Mouse (Mus musculus) midbrain, embryonic 11.5 days (tissue): ENCODE measurements around the gene Cdk1. TPM values are rescaled to one million over a fixed set of nuclear protein-coding genes. Genes with fewer than 3 reads are reported as not detected.

ENCODE experiments used
- ATAC-seq: fragments of 200-750 bp; cut with Nextera tagmentation; 2 replicates; pipeline ENCODE4 v1.8.0; 2017; ENCODE audit warnings: moderate TSS enrichment, moderate library complexity; ENCODE audit not compliant: low FRiP score
- DNase-seq: peaks from one replicate; pipeline ENCODE4 v3.0.0; 2015; ENCODE audit warnings: low spot score; ENCODE audit errors: missing footprints
- H3K27ac ChIP-seq: fragments of 300-500 bp; sonication (generic); 2 replicates; pipeline ENCODE4 v1.5.1; 2014; ENCODE audit warnings: low read depth, low read length
- H3K27me3 ChIP-seq: fragments of 300-500 bp; sonication (generic); 2 replicates; pipeline ENCODE4 v1.6.1; 2014; ENCODE audit warnings: mild to moderate bottlenecking, low read length, moderate library complexity, mixed read lengths; ENCODE audit not compliant: control insufficient read depth, insufficient read depth
- H3K36me3 ChIP-seq: fragments of 300-500 bp; sonication (generic); 2 replicates; pipeline ENCODE4 v1.6.1; 2014; ENCODE audit warnings: mild to moderate bottlenecking, low read length, moderate library complexity, mixed read lengths; ENCODE audit not compliant: control insufficient read depth, insufficient read depth
- H3K4me1 ChIP-seq: fragments of 300-500 bp; sonication (generic); 2 replicates; pipeline ENCODE4 v1.6.1; 2014; ENCODE audit warnings: low read length; ENCODE audit not compliant: control insufficient read depth, insufficient read depth
- H3K4me2 ChIP-seq: fragments of 300-500 bp; sonication (generic); 2 replicates; pipeline ENCODE4 v1.6.1; 2014; ENCODE audit warnings: mild to moderate bottlenecking, moderate library complexity
- H3K4me3 ChIP-seq: fragments of 300-500 bp; sonication (generic); 2 replicates; pipeline ENCODE4 v1.5.1; 2014; ENCODE audit warnings: low read depth, low read length
- H3K9ac ChIP-seq: fragments of 300-500 bp; sonication (generic); 2 replicates; pipeline ENCODE4 v1.6.1; 2014; ENCODE audit warnings: low read length
- H3K9me3 ChIP-seq: fragments of 300-500 bp; sonication (generic); 2 replicates; pipeline ENCODE4 v1.6.1; 2016; ENCODE audit warnings: low read length; ENCODE audit not compliant: control insufficient read depth
- WGBS: fragments of 180-500 bp; shearing (Covaris S2); extraction: QIAGEN DNeasy Blood & Tissue Kit; methylation state at CpG from one replicate; pipeline ENCODE4 v1.1.7; 2014; 5-methylcytosine and 5-hydroxymethylcytosine counted together
- polyA plus RNA-seq: library from polyadenylated mRNA; unstranded; fragments of >200 nt; fragmentation: Nextera tagmentation; extraction: Ambion mirVana; gene quantifications from 2 replicates; pipeline ENCODE4 v1.2.1, GENCODE M21; 2014

Cdk1 gene
- polyA plus RNA-seq, 1 experiment from 2014 or later: 424 TPM

GRCm38 (mm10) chr10:69305600-69305999, 47.1 kb downstream of the Cdk1 start:
- Histone ChIP-seq H3K4me1 (no peaks in the 10 kb centered on the region), H3K9me3 (no peaks in the 10 kb centered on the region), H3K9ac (no peak overlapping the region), H3K36me3 (no peaks in the 10 kb centered on the region), H3K27me3 (no peaks in the 10 kb centered on the region), H3K27ac (no peak overlapping the region), H3K4me3 (no peak overlapping the region), H3K4me2 (no peak overlapping the region)
- WGBS: 85% methylated on average over 7 of the region's 7 CpGs
- DNase-seq (no peak), ATAC-seq (no peak)

GRCm38 (mm10) chr10:69304819-69305218, 47.9 kb downstream of the Cdk1 start:
- WGBS: 84% methylated on average over 3 of the region's 3 CpGs
- no peak overlapping the region for H3K27ac ChIP-seq
- no peak overlapping the region for H3K9ac ChIP-seq
- no peaks in the 10 kb centered on the region for H3K27me3 ChIP-seq
- no peak for DNase-seq
- H3K4me2 ChIP-seq: no peak overlapping the region
- H3K36me3 ChIP-seq: no peaks in the 10 kb centered on the region
- ATAC-seq: no peak
- H3K9me3 ChIP-seq: no peaks in the 10 kb centered on the region
- H3K4me3 ChIP-seq: no peak overlapping the region
- no peaks in the 10 kb centered on the region for H3K4me1 ChIP-seq

- no peaks in the 10 kb centered on the region for H3K36me3 ChIP-seq
- ATAC-seq: no peak
- H3K27ac ChIP-seq: no peak overlapping the region
- H3K4me3 ChIP-seq: no peak overlapping the region
- H3K27me3 ChIP-seq: no peaks in the 10 kb centered on the region
- no peak for DNase-seq
- no peaks in the 10 kb centered on the region for H3K4me1 ChIP-seq
- no peaks in the 10 kb centered on the region for H3K9me3 ChIP-seq
- 88% methylated on average over 3 of the region's 3 CpGs for whole genome bisulfite sequencing
- H3K4me2 ChIP-seq: no peak overlapping the region
- H3K9ac ChIP-seq: no peak overlapping the region
Measured at GRCm38 (mm10) chr10:69302667-69303066, 50.1 kb downstream of the Cdk1 start.

DNA sequence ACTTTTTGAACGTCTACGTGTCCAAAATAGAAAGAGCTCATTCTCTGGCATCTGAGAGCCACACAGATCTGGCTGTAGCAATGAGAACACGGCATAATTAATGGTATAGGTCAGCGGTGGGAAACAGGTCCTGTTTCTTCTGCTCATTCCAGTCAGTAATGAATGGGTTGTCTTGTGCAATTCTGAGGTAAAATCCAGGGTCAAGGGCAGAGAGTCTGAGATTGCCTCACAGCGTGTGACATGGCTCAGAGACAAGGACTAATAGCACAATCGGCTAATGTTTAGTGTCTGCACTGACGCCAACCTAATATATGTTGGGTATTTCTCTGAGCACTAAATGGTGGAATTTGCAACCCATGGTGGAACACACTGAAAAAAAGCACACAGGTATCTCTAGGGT, 52.8 kb downstream of the Cdk1 start:
- H3K36me3 ChIP-seq: no peaks in the 10 kb centered on the region
- no peak overlapping the region for H3K9ac ChIP-seq
- H3K27me3 ChIP-seq: no peaks in the 10 kb centered on the region
- WGBS: 89% methylated on average over 7 of the region's 7 CpGs
- no peaks in the 10 kb centered on the region for H3K4me1 ChIP-seq
- H3K4me3 ChIP-seq: no peak overlapping the region
- H3K27ac ChIP-seq: no peak overlapping the region
- H3K9me3 ChIP-seq: no peaks in the 10 kb centered on the region
- ATAC-seq (no peak), DNase-seq (no peak)
- no peak overlapping the region for H3K4me2 ChIP-seq

DNA sequence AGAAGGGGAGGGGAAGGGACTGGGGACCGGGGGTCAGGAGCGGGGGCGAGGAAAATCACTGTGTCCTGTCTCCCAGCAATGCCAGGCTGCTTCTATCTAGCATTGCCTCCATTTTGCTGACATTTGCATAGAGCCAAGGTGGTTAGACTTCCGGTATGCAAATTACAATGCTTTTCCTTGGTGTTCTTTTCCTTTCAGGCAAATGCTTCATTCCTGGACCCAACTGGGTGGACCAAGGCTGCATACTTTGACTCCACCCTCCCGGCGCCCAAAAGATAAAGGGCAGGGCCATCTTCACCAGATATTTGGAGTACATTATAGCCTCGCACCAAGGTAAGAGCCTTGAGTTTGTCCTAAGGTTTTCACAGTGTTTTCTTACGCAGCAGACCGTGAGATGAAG, 56.8 kb downstream of the Cdk1 start:
- 83% methylated on average over 9 of the region's 9 CpGs for WGBS
- H3K9me3 ChIP-seq: no peaks in the 10 kb centered on the region
- ATAC-seq: no peak

DNA sequence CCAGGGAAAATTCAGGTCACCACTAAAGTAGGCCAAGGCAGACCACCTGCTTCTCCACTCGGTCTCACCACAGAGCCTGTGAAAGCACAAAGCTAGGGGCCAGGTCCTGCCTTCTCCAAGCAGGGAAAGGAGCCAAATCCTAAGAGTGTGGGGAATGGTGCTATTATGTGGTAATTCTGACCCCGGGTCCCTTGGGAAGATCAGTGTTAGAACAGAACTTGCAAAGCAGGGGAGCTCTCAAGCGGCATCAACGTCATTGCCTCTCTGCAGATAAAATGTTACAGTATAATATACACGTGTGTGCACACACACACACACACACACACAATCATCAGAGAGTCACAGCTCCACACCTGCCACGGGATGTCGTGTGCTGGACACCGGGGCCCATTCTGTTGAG, 62.0 kb downstream of the Cdk1 start:
- no peaks in the 10 kb centered on the region for H3K9me3 ChIP-seq
- H3K27me3 ChIP-seq: no peaks in the 10 kb centered on the region
- WGBS: 93% methylated on average over 8 of the region's 8 CpGs
- H3K27ac ChIP-seq: no peak overlapping the region
- H3K4me3 ChIP-seq: no peak overlapping the region
- H3K36me3 ChIP-seq: no peaks in the 10 kb centered on the region; the same call in 1 of the 2 replicates
- H3K4me1 ChIP-seq: no peaks in the 10 kb centered on the region
- no peak overlapping the region for H3K4me2 ChIP-seq
- ATAC-seq (no peak), DNase-seq (peak; percentile 73)
- no peak overlapping the region for H3K9ac ChIP-seq

More for the DNA sequence above, 56.8 kb downstream of the Cdk1 start:
- no peak overlapping the region for H3K27ac ChIP-seq
- no peaks in the 10 kb centered on the region for H3K27me3 ChIP-seq
- no peak overlapping the region for H3K4me3 ChIP-seq
- peak; percentile 47 for DNase-seq
- H3K36me3 ChIP-seq: no peaks in the 10 kb centered on the region
- no peak overlapping the region for H3K4me2 ChIP-seq
- no peak overlapping the region for H3K9ac ChIP-seq
- no peaks in the 10 kb centered on the region for H3K4me1 ChIP-seq

GRCm38 (mm10) chr10:69288720-69289119, 64.0 kb downstream of the Cdk1 start:
- H3K9ac ChIP-seq: no peak overlapping the region
- WGBS: 91% methylated on average over 6 of the region's 6 CpGs
- H3K36me3 ChIP-seq: no peaks in the 10 kb centered on the region; the same call in 1 of the 2 replicates
- ATAC-seq (no peak), DNase-seq (peak; percentile 37)
- no peaks in the 10 kb centered on the region for H3K27me3 ChIP-seq
- H3K4me3 ChIP-seq: no peak overlapping the region
- H3K4me2 ChIP-seq: no peak overlapping the region
- no peaks in the 10 kb centered on the region for H3K4me1 ChIP-seq
- no peaks in the 10 kb centered on the region for H3K9me3 ChIP-seq
- H3K27ac ChIP-seq: no peak overlapping the region

GRCm38 (mm10) chr10:69288086-69288485, 64.7 kb downstream of the Cdk1 start:
- Histone ChIP-seq H3K9ac (no peak overlapping the region), H3K36me3 (no peaks in the 10 kb centered on the region; the same call in 1 of the 2 replicates), H3K9me3 (no peaks in the 10 kb centered on the region), H3K4me2 (no peak overlapping the region), H3K27me3 (no peaks in the 10 kb centered on the region), H3K4me1 (no peaks in the 10 kb centered on the region), H3K27ac (no peak overlapping the region), H3K4me3 (no peak overlapping the region)
- ATAC-seq (no peak), DNase-seq (peak; percentile 71)
- WGBS: 89% methylated on average over 4 of the region's 4 CpGs

DNA sequence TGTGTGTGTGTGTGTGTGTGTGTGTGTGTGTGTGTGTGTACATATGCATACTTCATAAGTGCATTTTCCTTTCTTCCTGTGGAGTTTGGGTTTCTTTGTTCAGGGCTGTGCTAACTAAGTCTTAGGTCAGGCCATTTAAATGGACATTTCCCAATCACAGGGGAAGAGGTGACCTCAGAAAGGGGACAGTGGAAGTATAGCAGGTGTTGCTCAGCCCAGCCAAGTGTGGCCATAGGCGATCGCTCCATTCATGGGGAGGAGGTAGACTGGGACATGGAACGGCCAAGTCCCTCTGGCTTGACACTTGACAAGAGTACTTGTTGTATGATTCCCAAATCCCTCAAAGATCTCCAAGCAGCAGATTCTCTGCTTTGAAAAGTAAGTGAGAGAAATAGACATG, 65.8 kb downstream of the Cdk1 start:
- 96% methylated on average over 3 of the region's 3 CpGs for WGBS
- no peak for ATAC-seq
- H3K4me1 ChIP-seq: no peaks in the 10 kb centered on the region

More for the DNA sequence above, 65.8 kb downstream of the Cdk1 start:
- no peak for DNase-seq
- Histone ChIP-seq H3K27ac (no peak overlapping the region), H3K36me3 (no peaks in the 10 kb centered on the region; the same call in 1 of the 2 replicates), H3K9ac (no peak overlapping the region), H3K9me3 (no peaks in the 10 kb centered on the region), H3K27me3 (no peaks in the 10 kb centered on the region), H3K4me3 (no peak overlapping the region), H3K4me2 (no peak overlapping the region)
